Mouse (Mus musculus) E14TG2a.4 (cell line): ENCODE data around the gene Sept9.

Experiments used
- CTCF ChIP-seq: conservative IDR thresholded peaks from 2 replicates; pipeline ENCODE4 v1.5.1; 2014; ENCODE audit warnings: low read length
- NANOG ChIP-seq: IDR thresholded peaks from 2 replicates; pipeline ENCODE4 v1.6.1; 2014; ENCODE audit warnings: borderline replicate concordance, low read length, mixed read lengths
- POU5F1 ChIP-seq: IDR thresholded peaks from 2 replicates; pipeline ENCODE4 v1.6.1; 2014; ENCODE audit warnings: low read length, borderline replicate concordance

DNA sequence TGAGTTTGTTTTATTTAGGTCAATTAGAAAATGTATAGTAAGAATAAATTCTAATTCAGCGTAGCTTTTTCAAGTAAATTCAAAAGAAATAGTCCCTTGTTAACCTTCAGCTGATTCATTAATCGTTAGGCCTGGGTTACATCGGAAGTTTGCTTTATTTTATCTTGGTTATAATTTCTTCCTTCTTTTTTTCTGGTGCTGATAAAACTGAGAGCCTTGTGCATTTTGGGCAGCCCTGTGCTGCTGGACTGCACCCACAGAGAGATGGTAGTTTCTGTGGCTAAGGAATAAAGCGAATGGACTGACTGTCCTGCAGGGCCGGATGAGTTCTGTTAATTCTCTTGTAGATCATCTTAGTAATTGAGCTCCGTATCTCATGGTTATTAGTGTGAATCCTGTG, 46.9 kb upstream of the Sept9 start:
- TF ChIP-seq CTCF = no peak
- TF ChIP-seq POU5F1 = no peak
- TF ChIP-seq NANOG = no peak
